Mouse (Mus musculus) cerebellum, postnatal 36 days (tissue): ENCODE measurements around the gene Sgms1.

Experiments
- DNase-seq, 2 experiments: peaks; one replicate each; pipeline ENCODE4 v3.0.0; 2021 to 2022; ENCODE audit warnings: mixed read lengths in 2 of 2

Gene Sgms1

GRCm38 (mm10) chr19:32288895-32289294 is 100.6 kb downstream of the Sgms1 start:
- DNase-seq = no peak

DNA sequence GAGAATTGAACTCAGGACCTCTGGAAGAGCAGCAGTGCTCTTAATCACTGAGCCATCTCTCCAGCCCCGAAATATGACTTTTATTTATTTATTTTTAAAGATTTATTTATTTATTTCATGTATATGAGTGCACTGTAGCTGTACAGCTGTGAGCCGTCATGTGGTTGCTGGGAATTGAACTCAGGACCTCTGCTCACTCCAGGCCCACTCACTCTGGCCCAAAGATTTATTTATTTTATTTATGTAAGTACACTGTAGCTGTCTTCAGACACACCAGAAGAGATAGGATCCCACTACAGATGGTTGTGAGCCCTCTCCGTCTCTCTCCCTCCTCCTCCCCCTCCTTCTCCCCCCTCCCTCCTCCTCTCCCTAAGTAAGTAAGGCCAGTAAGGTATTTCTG is 101.7 kb downstream of the Sgms1 start:
- DNase-seq = no peak

GRCm38 (mm10) chr19:32285455-32285831 is 104.1 kb downstream of the Sgms1 start:
- DNase-seq = no peak

DNA sequence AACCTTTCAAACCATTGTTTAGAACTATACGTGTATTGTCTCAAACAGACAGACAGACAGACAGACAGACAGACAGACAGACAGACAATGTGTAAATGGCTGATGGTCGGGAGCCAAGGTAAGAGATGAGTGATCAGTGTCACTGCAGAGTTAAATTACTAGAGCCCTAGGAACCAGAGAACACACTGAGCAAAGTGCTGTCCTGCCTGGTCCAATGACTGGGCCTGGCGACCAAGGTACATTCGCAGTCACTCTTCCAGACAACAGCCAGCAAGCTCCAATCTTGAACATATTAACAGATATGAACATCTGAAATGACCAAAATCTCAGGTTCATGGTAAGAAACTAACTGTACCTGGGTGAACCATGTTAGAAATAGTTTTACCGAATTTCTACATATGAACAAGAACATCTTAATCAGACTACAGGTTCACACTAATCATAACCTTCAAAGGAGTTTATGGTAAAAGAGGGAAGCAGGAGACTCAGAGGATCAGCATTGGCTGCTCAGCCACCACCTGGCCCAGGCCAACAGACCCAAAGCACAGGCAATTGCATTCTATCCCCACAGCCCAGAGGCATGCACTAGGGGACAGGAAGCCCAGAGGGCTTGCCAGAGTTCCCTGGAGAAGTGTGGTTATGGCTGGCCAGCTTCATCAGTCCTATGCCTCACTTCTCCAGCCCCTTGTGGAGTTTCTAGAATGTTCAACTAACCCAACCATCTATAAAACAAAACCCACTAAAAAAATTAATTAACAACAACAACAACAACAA is 104.6 kb downstream of the Sgms1 start:
- DNase-seq = no peak

- no peak for DNase-seq
Observed at GRCm38 (mm10) chr19:32281917-32282316, 107.6 kb downstream of the Sgms1 start.

DNA sequence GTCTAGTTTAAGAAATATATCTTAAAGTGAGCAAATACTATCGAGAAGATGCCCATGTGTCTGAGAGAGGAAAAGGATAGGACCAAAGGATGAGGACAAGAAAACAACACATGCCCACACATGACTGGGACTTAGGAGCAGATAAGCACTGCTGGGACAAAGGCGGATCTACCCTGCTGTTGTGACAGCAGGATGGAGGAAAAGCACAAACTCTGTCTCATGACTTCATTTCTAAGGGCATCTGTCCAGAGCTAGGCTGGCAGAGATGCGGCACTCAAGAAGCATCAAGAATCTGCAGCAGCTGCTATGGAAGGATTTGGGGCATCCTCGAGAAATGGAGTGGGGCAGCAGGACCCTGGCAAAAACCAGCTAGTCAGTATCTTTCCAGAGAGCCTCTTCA is 109.1 kb downstream of the Sgms1 start:
- DNase-seq = no peak

DNA sequence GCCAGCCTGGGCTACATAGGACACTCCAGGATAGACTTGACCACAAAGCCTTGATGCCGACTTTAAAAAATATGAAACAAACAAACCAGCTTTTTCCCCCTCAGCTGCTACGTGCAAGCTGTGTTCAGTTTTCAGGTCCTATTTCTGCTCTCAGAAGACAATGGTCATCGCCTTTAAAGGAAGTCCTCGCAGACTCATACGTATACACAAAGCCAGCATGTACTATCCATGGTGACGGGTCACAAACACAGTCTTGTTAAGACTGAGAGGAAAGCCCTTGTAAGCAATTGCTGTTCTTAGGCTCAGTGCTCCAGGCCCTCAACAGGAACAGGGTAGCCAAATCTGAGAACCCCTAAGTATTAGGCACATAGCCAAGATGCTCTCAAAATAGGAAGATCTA is 110.1 kb downstream of the Sgms1 start:
- no peak for DNase-seq

DNA sequence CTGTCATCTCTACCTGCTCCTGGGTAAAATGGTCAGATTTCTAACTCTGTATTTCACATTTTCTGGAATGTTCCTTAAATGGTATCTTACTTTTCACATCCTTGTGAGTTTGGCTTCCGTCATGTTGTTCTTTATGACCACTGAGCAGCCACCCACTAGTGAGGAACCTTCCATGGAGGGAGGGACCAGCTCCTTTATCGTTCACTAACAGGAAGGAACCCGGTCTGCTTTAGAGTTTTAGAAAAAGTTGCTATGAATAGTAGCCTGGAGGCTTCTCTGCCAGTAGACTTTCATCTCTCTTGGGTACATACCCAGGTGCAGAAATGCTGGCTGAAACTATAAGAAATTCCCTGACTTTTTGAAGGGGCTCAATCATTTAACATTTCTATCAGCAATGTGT is 111.6 kb downstream of the Sgms1 start:
- DNase-seq = no peak

DNA sequence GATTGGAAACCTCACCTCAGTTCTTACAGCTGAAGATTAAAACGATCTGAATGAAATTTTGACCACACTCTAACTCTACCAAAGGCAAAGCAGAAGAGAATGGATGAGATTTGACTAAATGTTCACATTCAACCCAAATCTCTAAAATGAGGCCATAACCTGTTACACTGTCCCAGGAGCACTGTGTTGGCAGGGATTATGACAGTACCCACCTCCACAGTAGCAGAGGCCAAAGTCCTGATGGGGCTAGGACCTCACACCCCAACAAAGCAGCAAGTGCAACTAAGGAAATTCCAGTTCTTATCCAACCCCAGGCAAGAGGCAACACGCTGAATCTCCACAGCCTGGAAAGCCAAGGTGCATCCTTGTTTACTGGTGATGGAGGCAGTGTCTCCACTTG is 112.2 kb downstream of the Sgms1 start:
- no peak for DNase-seq

GRCm38 (mm10) chr19:32276817-32277216 is 112.7 kb downstream of the Sgms1 start:
- DNase-seq = no peak

DNA sequence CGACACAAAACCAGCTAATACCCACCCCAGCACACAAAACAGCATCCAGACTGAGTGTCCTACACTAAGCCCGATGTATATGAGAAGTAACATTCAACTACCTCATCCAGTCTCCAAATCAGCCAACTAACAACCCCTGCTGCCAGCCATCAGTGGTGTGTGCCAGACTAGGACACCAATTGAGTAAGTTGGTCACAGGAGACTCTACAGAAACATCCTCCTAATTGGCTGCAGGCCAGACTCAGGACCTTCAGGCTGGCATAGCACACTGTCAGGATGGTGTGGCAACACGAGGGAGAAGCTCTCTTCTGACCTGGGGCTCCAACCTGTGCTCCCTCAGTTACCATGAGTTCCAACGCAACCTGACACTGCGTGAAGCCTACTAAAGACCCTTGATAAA is 113.3 kb downstream of the Sgms1 start:
- no peak for DNase-seq

DNA sequence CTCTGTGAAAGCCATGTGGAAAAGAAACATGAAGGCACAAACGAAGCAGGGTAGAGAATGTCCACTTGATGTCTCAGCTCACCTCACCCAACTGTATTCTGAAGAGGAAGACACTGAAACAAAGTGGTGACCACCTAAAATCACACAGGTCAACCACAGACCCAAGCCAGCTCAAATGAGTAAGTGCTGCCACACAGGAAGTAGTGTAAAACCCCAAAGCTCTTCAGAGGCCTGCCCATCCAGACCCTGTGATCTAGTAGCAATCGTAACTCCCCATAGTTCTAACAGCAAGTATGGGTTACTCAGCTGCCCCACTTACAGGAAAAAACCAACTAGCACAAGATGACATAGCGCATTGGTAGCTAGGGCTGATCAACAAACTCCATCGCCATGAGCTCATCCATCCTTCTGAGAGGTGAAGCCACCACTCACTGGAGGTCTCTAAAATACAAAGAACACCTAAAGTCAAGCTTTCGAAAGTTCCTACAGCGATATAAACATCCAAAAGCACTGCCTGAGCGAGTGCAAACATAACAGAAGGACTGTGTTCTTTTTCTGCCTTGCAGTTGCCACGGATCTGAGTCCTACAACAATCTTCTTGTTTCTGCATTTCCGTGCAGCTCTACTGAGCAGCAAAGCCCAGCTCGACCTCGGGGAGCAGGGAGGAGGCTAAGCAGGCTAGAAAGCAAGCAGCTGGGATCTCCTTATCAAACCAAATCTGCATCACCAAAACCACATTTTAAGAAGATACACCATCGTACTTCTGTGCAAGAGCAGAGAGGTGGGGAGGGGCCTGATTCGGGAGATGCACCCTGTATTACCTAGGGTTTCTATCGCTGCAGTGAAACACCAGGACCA is 114.2 kb downstream of the Sgms1 start:
- DNase-seq = no peak

- no peak for DNase-seq
Observed at GRCm38 (mm10) chr19:32274145-32274544, 115.4 kb downstream of the Sgms1 start.

GRCm38 (mm10) chr19:32273714-32274113 is 115.8 kb downstream of the Sgms1 start:
- DNase-seq = no peak

DNA sequence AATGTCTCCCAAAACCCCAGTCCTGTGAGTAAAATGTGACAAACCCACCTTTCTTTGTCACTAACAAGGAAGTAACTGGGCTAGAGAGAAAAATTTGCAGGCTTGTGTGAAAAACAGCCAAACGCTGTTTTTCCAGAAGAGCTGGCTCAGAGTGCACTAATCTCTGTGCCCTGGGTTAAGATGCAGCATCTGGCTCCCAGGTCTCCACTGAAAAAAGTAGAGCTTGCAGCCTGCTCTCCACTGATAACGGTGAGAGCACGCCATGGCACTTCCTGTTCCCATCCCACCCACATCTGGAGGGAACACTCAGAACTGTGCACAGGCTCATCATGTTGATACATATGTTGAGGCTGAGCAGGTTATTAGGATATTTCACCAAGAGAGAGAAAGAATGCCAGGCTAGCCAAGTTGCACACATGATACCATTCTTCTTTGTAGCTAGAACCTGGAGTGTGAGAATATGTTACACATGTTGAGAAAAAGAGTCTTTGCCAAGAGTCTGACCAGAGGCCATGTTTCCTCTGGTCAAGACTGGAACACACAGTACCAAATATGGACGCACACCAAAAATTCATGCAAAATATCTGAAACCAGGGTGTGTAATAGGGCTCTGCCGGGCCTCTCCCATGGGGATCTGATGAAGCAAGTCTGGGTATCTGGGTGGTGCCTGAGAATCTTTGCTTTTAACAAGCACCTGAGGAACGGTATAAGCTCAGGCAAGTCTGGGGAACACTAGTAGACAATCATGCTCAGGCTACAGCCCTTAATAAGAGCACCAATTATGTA is 116.8 kb downstream of the Sgms1 start:
- DNase-seq = no peak

DNA sequence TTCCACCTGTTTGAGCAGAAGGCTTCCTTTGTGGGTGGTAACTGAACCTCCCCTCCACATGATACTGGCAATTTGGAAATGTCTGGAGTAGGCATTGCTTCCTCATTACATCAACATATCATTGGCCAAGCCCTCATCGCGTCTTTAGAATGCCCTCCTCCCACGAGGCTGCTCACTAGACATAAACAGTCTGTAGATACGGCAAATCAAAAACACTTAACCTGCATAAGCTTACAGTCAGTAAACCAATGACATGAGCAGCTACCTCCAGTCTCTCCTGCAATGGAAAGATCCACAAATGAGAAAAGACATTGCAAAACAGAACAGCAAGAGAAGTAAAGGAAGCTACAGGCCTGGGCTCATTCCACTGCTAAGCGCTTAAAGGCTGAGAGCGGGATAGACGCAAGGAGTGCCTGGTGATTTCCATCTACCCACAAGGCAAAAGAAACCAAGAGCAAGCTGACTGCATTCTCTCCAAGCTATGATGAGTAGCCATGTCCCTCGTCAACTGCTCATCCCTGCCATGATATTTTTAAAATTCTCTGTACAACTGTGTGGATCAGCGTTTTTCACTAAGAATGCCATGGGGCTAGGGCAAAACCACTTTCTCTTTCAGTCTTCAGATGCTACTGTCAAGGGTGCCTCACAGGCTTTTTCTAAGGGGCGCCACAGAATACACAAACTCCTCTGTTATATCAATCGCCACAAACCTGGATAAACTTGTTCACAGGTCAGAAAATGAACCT is 117.9 kb downstream of the Sgms1 start:
- DNase-seq = no peak

GRCm38 (mm10) chr19:32269844-32270176 is 119.7 kb downstream of the Sgms1 start:
- DNase-seq = no peak

DNA sequence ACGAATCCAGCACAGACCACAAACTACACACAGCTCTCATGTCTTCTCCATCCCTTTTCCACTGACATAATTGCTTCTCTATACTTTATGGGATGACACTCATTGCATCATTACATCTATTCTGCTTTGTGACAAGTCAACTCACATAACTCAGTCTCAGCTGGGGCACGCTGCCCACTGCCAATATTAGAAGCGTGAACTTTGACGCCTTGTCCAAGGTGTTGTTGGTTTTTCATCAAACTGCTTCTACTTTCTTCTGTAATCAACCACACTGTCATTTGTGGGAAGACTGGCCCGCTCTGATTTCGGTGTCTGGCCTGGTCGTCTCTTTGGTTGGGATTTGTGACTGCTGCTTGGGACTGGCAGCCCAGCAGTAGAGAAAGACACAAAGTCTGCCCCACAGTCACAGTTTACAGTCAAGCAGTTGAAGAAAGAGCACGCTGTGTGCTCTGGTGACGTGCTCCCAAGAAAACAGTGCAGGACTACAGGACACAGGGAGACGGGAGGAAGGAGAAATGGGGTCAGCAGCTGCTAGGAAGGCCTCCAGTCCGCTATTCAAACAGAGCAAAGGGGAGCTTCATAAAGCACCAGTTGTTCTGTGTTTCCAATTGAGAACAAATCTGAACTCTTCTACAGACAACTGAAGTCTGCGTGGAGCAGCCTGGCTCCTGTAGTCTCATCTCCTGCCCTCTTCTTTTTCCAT is 120.2 kb downstream of the Sgms1 start:
- no peak for DNase-seq

DNA sequence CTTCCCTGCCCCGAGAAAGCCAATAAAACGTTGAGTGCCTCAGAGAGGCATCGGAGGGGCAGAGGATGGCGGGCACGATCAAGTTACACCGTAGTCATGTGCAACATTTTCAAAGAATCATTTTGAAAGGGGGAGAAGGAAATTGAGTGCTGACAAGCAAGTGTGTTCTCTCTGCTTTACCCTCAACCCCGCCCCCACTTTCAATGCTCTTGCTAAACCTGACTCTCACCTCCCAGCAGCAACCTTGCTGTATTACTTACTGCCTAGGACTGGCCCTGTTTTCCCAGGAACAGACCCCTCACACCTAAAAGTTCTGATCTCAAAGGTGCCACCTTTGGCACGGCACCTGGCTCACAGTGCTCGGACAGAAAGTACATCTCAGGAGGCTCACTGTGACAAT is 121.0 kb downstream of the Sgms1 start:
- no peak for DNase-seq

GRCm38 (mm10) chr19:32266385-32267252 is 122.9 kb downstream of the Sgms1 start:
- no peak for DNase-seq

DNA sequence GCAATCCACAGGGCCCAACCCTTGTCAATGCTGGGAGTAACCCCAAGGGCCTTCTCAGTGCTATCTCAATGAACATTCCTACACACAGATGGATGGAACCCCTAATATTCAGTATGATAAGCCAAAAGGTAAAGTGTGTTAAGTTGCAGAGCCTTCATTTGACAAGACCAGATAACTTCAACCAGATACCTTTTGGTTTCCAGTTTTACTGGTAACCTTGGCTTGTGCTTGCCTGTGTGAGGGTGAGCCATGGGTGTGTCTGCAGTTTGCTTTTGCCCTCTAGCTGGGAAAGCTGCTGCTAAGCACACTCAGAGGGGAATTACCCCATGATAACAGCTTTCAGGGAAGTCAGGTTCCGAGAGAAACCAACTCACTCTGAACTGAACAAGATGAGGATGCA is 125.8 kb downstream of the Sgms1 start:
- DNase-seq = no peak
